Mouse (Mus musculus) heart, postnatal 0 days (tissue): Measurements from ENCODE around the gene Prdm11. TPM values are rescaled to one million over a fixed set of nuclear protein-coding genes. Genes with fewer than 3 reads are reported as not detected.

Experiments
- ATAC-seq: fragments of 200-750 bp; cut with Nextera tagmentation; 2 replicates; pipeline ENCODE4 v1.8.0; 2017; ENCODE audit warnings: low read depth, moderate number of reproducible peaks, moderate library complexity; ENCODE audit not compliant: insufficient read depth
- DNase-seq: peaks from one replicate; pipeline ENCODE4 v3.0.0-alpha.2; 2016; ENCODE audit warnings: low spot score
- H3K27ac ChIP-seq: fragments of 300-500 bp; sonication (generic); 2 replicates; pipeline ENCODE4 v1.5.1; 2014; ENCODE audit warnings: low read depth, mild to moderate bottlenecking
- H3K27me3 ChIP-seq: fragments of 300-500 bp; sonication (generic); 2 replicates; pipeline ENCODE4 v1.6.1; 2014; ENCODE audit warnings: low read length, mixed read lengths; ENCODE audit not compliant: control insufficient read depth, insufficient read depth
- H3K36me3 ChIP-seq: fragments of 300-500 bp; sonication (generic); replicated peaks from 2 replicates; pipeline ENCODE4 v1.6.1; 2014; ENCODE audit warnings: low read length, mixed read lengths; ENCODE audit not compliant: control insufficient read depth, insufficient read depth
- H3K4me1 ChIP-seq: fragments of 300-500 bp; sonication (generic); 2 replicates; pipeline ENCODE4 v1.6.1; 2014; ENCODE audit warnings: antibody characterized with exemption; ENCODE audit not compliant: control insufficient read depth, insufficient read depth
- H3K4me2 ChIP-seq: fragments of 300-500 bp; sonication (generic); 2 replicates; pipeline ENCODE4 v1.6.1; 2014; ENCODE audit warnings: low read depth, mild to moderate bottlenecking, low read length, moderate library complexity
- H3K4me3 ChIP-seq: fragments of 300-500 bp; sonication (generic); 2 replicates; pipeline ENCODE4 v1.5.1; 2014; ENCODE audit warnings: low read depth, low read length
- H3K9ac ChIP-seq: fragments of 300-500 bp; sonication (generic); replicated peaks from 2 replicates; pipeline ENCODE4 v1.6.1; 2014; ENCODE audit warnings: low read depth, low read length, mixed read lengths
- H3K9me3 ChIP-seq: fragments of 300-500 bp; sonication (generic); replicated peaks from 2 replicates; pipeline ENCODE4 v1.6.1; 2016; ENCODE audit warnings: low read length; ENCODE audit not compliant: control insufficient read depth
- CTCF ChIP-seq: IDR thresholded peaks from 2 replicates; pipeline ENCODE4 v1.5.1; 2016; ENCODE audit warnings: antibody characterized with exemption, control low read depth, low read depth
- EP300 ChIP-seq: IDR thresholded peaks from 2 replicates; pipeline ENCODE4 v1.6.1; 2016; ENCODE audit warnings: antibody characterized with exemption, low read depth
- WGBS: fragments of 180-500 bp; shearing (Covaris S2); extraction: QIAGEN DNeasy Blood & Tissue Kit; methylation state at CpG from one replicate; pipeline ENCODE4 v1.1.7; 2014; 5-methylcytosine and 5-hydroxymethylcytosine counted together
- polyA plus RNA-seq: library from polyadenylated mRNA; unstranded; fragments of >200 nt; fragmentation: Nextera tagmentation; extraction: Ambion mirVana; gene quantifications from 2 replicates; pipeline ENCODE4 v1.2.1, GENCODE M21; 2015
- total RNA-seq: library from RNA; depleted of rRNA; stranded (reverse); fragments of >200 nt; gene quantifications from 2 replicates; pipeline ENCODE4 v1.2.3, GENCODE M21; 2014; ENCODE audit warnings: low replicate concordance

Gene Prdm11
- total and polyA plus RNA-seq, 2 experiments from 2014 or later: 2.7 to 10.7 TPM

DNA sequence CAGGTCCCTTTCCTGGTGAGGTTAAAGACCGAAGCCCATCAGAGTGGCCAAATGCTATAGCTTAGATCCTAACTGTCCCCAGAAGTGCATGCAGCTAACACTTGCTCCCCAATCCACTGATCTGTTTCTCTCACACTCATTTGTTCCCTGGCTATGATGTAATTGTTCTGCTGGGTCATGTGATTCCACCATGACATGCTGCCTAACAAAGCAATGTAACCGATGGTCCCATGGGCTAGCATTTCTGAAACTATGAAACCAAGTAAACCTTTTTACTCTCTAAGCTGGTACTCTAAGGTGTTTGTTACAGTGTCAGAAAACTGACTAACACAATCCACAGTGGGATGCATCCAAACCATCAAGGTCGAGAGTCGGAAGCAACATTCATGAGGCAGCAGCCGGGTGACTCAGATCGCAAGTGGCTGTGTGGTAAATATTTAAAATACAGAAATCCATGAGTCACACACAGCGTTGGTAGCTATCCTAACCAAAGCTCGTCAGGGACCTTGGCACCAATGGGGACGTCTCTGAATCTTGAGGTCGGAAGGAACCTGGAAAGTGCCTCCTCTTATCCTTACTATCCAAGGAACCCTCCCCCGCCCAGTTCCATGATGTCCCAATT, 100.7 kb downstream of the Prdm11 start:
- Histone ChIP-seq H3K4me1 (peaks cover 5% of the 10 kb centered on the region), H3K9ac (no peak overlapping the region), H3K36me3 (no peaks in the 10 kb centered on the region), H3K4me2 (no peak overlapping the region), H3K27ac (no peak overlapping the region), H3K27me3 (no peaks in the 10 kb centered on the region), H3K9me3 (no peaks in the 10 kb centered on the region), H3K4me3 (no peak overlapping the region)
- DNase-seq: no peak
- no peak for TF ChIP-seq CTCF
- TF ChIP-seq EP300: no peak
- no peak for ATAC-seq
- WGBS: 86% methylated on average over 11 of the region's 11 CpGs

DNA sequence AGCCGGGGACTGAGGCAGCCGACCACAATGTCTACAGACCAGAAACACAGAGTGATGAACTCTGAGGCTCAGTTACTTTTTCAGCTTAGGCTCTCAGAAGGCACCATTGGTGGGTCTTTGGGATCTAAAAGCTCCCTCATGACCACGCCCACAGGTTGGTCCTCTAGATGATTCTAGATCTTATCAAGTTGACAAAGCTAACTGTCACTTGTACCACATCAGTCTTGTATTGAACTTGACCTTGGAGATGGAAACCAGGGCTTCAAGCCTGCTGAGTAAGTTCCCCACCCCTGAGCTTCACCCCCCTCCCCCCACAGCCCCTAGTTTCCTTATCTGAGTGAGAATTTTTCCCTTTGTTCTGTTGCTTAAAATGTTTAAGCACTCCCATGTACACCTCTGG, 101.6 kb downstream of the Prdm11 start:
- no peak overlapping the region for H3K9ac ChIP-seq

GRCm38 (mm10) chr2:92943406-92943805, 102.6 kb downstream of the Prdm11 start:
- DNase-seq: no peak
- no peak overlapping the region for H3K27ac ChIP-seq
- no peak for TF ChIP-seq EP300
- TF ChIP-seq CTCF: no peak
- no peaks in the 10 kb centered on the region for H3K27me3 ChIP-seq
- no peak for ATAC-seq
- no peaks in the 10 kb centered on the region for H3K9me3 ChIP-seq
- no peak overlapping the region for H3K9ac ChIP-seq
- H3K36me3 ChIP-seq: no peaks in the 10 kb centered on the region
- no peak overlapping the region for H3K4me2 ChIP-seq
- H3K4me1 ChIP-seq: peaks cover 5% of the 10 kb centered on the region
- WGBS: 29% methylated on average over 3 of the region's 3 CpGs
- H3K4me3 ChIP-seq: no peak overlapping the region

More for the DNA sequence above, 101.6 kb downstream of the Prdm11 start:
- Histone ChIP-seq H3K27me3 (no peaks in the 10 kb centered on the region), H3K9me3 (no peaks in the 10 kb centered on the region), H3K27ac (no peak overlapping the region), H3K4me3 (no peak overlapping the region), H3K4me1 (peaks cover 5% of the 10 kb centered on the region), H3K4me2 (no peak overlapping the region), H3K36me3 (no peaks in the 10 kb centered on the region)
- 75% methylated on average over 3 of the region's 3 CpGs for WGBS
- DNase-seq: no peak
- TF ChIP-seq EP300: no peak
- TF ChIP-seq CTCF: no peak
- ATAC-seq: no peak

DNA sequence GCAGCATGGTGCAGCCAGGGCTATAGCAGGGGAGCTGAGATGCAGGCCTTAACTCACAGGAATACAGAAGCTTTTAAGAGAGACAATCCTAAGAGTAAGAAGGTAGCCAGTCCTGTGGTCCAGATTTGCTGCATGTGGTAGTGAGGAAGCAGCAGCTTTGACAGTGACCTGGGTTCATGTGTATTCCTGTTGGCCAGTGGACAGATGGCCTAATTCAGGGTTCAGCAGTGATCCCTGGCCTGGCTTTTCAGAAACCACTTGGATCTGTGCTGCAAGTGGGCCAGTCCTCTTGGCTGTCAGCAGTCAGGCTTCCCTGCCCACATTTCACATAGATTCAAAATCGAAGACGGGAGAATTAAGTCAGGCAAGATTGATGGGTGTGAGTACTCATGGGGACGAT, 104.5 kb downstream of the Prdm11 start:
- no peaks in the 10 kb centered on the region; the same call in 1 of the 2 replicates for H3K4me1 ChIP-seq
- TF ChIP-seq CTCF (no peak), EP300 (no peak)
- no peaks in the 10 kb centered on the region for H3K27me3 ChIP-seq
- WGBS: 78% methylated on average over 3 of the region's 3 CpGs
- H3K36me3 ChIP-seq: no peaks in the 10 kb centered on the region
- no peak overlapping the region for H3K4me2 ChIP-seq
- no peak overlapping the region for H3K4me3 ChIP-seq
- DNase-seq (no peak), ATAC-seq (no peak)
- no peaks in the 10 kb centered on the region for H3K9me3 ChIP-seq
- H3K27ac ChIP-seq: no peak overlapping the region
- H3K9ac ChIP-seq: no peak overlapping the region

- no peak overlapping the region for H3K4me2 ChIP-seq
- H3K9me3 ChIP-seq: no peaks in the 10 kb centered on the region
- DNase-seq (no peak), ATAC-seq (no peak)
- no peak overlapping the region for H3K4me3 ChIP-seq
- WGBS: 85% methylated on average over 9 of the region's 9 CpGs
- no peaks in the 10 kb centered on the region; the same call in 1 of the 2 replicates for H3K4me1 ChIP-seq
- H3K9ac ChIP-seq: no peak overlapping the region
- H3K27ac ChIP-seq: no peak overlapping the region
- no peaks in the 10 kb centered on the region for H3K36me3 ChIP-seq
- TF ChIP-seq CTCF (no peak), EP300 (no peak)
- H3K27me3 ChIP-seq: no peaks in the 10 kb centered on the region
These were observed 105.0 kb downstream of the Prdm11 start for GRCm38 (mm10) chr2:92940963-92941362.

GRCm38 (mm10) chr2:92938827-92939226, 107.1 kb downstream of the Prdm11 start:
- Histone ChIP-seq H3K9ac (no peak overlapping the region), H3K4me2 (no peak overlapping the region), H3K9me3 (no peaks in the 10 kb centered on the region), H3K27me3 (no peaks in the 10 kb centered on the region), H3K4me3 (no peak overlapping the region), H3K27ac (no peak overlapping the region), H3K36me3 (no peaks in the 10 kb centered on the region), H3K4me1 (no peaks in the 10 kb centered on the region; the same call in 1 of the 2 replicates)
- 88% methylated on average over 6 of the region's 7 CpGs for WGBS
- TF ChIP-seq CTCF: no peak
- TF ChIP-seq EP300: no peak
- no peak for ATAC-seq
- no peak for DNase-seq
